Mouse (Mus musculus) small intestine, adult 2 months (tissue): ENCODE data around the gene Otud4.
A peak's percentile ranks its signal among the peaks of the same experiment; 100 is the strongest.

Experiments
- CTCF ChIP-seq: fragments of 200-500 bp; IDR thresholded peaks from 2 replicates; pipeline ENCODE4 v1.5.1; 2012; ENCODE audit warnings: low read depth, mild to moderate bottlenecking, control low read depth, inconsistent platforms, low read length, moderate library complexity, mixed read lengths; ENCODE audit not compliant: insufficient replicate concordance, insufficient read length; ENCODE audit errors: extremely low read depth
- POLR2A ChIP-seq: fragments of 200-500 bp; IDR thresholded peaks from 2 replicates; pipeline ENCODE4 v1.6.1; 2012; ENCODE audit warnings: low read depth, mild to moderate bottlenecking, control low read depth, inconsistent platforms, low read length, moderate library complexity

- TF ChIP-seq CTCF = no peak
- TF ChIP-seq POLR2A = peak; percentile 65; the same call in 1 of the 2 replicates
Measured at GRCm38 (mm10) chr8:79711064-79711961, 71.9 kb downstream of the Otud4 start, which contains the start of the genes Abce1 and Anapc10.
